Mouse (Mus musculus) forebrain, embryonic 15.5 days (tissue): ENCODE measurements at regions not wholly inside any gene's neighbourhood (a gene's known extent, or its start where the extent isn't known, plus 50 kb on each side); places are given as distances from the start of the nearest gene placed in this dataset.

Experiments used
- ATAC-seq: fragments of 200-750 bp; cut with Nextera tagmentation; replicated peaks from 2 replicates; pipeline ENCODE4 v1.8.0; 2017; ENCODE audit warnings: mild to moderate bottlenecking, moderate TSS enrichment, moderate library complexity
- H3K27ac ChIP-seq: fragments of 300-500 bp; sonication (generic); replicated peaks from 2 replicates; pipeline ENCODE4 v1.5.1; 2015; ENCODE audit warnings: mild to moderate bottlenecking, inconsistent platforms
- H3K27me3 ChIP-seq: fragments of 300-500 bp; sonication (generic); 2 replicates; pipeline ENCODE4 v1.6.1; 2015; ENCODE audit warnings: inconsistent platforms
- H3K36me3 ChIP-seq: fragments of 300-500 bp; sonication (generic); 2 replicates; pipeline ENCODE4 v1.6.1; 2015; ENCODE audit warnings: mild to moderate bottlenecking, inconsistent platforms
- H3K4me1 ChIP-seq: fragments of 300-500 bp; sonication (generic); 2 replicates; pipeline ENCODE4 v1.6.1; 2015; ENCODE audit warnings: inconsistent platforms
- H3K4me2 ChIP-seq: fragments of 300-500 bp; sonication (generic); replicated peaks from 2 replicates; pipeline ENCODE4 v1.6.1; 2015; ENCODE audit warnings: mild to moderate bottlenecking, inconsistent platforms
- H3K4me3 ChIP-seq: fragments of 300-500 bp; sonication (generic); 2 replicates; pipeline ENCODE4 v1.5.1; 2015; ENCODE audit warnings: mild to moderate bottlenecking, inconsistent platforms
- H3K9ac ChIP-seq: fragments of 300-500 bp; sonication (generic); replicated peaks from 2 replicates; pipeline ENCODE4 v1.6.1; 2015; ENCODE audit warnings: mild to moderate bottlenecking, inconsistent platforms
- H3K9me3 ChIP-seq: fragments of 300-500 bp; sonication (generic); 2 replicates; pipeline ENCODE4 v1.6.1; 2016; ENCODE audit warnings: inconsistent platforms
- WGBS: fragments of 180-500 bp; shearing (Covaris S2); methylation state at CpG from one replicate; pipeline ENCODE4 v1.1.7; 2015; ENCODE audit warnings: mixed read lengths; 5-methylcytosine and 5-hydroxymethylcytosine counted together

DNA sequence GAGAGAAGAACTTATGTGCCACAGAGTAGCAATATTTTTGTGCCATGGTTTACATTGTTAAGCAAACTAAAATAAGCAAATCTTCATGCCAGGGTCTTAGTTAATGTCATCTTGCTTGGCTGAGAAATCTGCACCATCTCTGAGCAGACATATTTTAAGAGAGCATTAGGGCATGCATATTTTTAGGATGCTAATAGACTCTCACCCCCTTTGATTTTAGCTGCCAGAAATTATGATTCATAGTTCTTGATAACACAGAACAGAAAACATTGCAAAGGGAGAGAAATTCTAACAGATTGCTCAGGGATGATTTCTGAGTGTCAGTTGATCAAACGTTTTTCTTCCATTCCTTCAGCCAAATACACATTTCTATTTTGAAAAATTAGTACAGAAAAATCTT is 222.7 kb upstream of the Zeb2 start:
- no peak overlapping the region for H3K4me2 ChIP-seq
- H3K36me3 ChIP-seq, result no peaks in the 10 kb centered on the region
- no peaks in the 10 kb centered on the region for H3K9me3 ChIP-seq
- no peak overlapping the region for H3K27ac ChIP-seq
- WGBS, result 63% methylated on average over 1 of the region's 1 CpGs
- ATAC-seq, result no peak
- H3K4me3 ChIP-seq, result no peak overlapping the region
- H3K27me3 ChIP-seq, result no peaks in the 10 kb centered on the region
- H3K4me1 ChIP-seq, result no peaks in the 10 kb centered on the region
- no peak overlapping the region for H3K9ac ChIP-seq

DNA sequence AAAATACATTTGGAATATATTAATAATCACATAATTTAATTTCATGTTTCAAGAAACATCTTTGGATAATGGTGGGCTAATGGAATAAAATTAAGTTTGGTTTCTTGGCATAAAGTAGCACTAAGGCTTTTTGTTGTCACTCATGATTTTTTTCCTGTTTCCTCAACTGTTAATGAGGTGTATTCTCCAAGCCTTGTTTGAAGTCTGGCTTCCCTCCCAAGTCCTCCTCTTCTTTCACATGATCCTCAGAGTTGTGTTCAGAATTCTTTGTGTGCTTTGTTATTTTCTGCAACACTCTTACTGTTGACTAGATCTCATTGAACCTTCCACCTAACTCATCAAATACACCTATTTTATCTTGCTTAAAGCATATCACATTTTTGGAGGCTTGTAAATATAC is 221.6 kb upstream of the Zeb2 start:
- Histone ChIP-seq H3K36me3 (no peaks in the 10 kb centered on the region), H3K27ac (no peak overlapping the region), H3K9ac (no peak overlapping the region), H3K9me3 (no peaks in the 10 kb centered on the region), H3K4me3 (no peak overlapping the region), H3K27me3 (no peaks in the 10 kb centered on the region), H3K4me1 (no peaks in the 10 kb centered on the region), H3K4me2 (no peak overlapping the region)
- no peak for ATAC-seq

DNA sequence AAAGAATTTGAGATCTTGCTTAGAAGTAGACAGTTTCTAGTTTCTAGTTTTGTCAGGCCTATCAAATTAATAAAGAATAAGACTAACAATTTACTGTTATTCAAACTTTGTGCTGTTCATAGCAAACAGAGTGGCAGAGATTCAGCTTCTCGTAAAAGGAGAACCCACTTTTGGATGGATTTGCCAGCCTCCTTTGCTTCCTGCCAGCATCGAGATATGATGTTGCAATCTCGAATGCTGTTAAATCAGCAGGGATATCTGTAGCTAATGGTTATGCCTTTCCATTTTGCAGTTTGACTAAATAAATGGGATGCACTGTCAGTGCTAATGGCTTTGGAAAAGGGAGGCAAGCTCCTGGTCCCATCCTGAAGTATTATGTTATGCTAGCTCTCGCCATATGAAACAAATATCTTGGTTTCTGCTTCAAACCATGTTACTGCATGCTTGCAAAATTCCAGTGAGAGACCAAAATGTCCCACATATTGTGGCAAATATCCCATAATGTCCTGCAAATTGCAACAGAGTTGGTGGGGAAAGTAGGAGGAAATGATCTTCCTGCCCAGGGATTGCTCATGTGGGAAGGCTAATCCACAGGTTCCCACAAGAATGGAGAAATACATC is 199.9 kb upstream of the Zeb2 start:
- H3K27ac ChIP-seq, result no peak overlapping the region
- WGBS, result 82% methylated on average over 4 of the region's 4 CpGs
- no peaks in the 10 kb centered on the region for H3K27me3 ChIP-seq
- no peaks in the 10 kb centered on the region for H3K4me1 ChIP-seq
- no peak for ATAC-seq
- no peak overlapping the region for H3K4me2 ChIP-seq
- H3K4me3 ChIP-seq, result no peak overlapping the region
- H3K36me3 ChIP-seq, result no peaks in the 10 kb centered on the region
- no peak overlapping the region for H3K9ac ChIP-seq
- H3K9me3 ChIP-seq, result no peaks in the 10 kb centered on the region

DNA sequence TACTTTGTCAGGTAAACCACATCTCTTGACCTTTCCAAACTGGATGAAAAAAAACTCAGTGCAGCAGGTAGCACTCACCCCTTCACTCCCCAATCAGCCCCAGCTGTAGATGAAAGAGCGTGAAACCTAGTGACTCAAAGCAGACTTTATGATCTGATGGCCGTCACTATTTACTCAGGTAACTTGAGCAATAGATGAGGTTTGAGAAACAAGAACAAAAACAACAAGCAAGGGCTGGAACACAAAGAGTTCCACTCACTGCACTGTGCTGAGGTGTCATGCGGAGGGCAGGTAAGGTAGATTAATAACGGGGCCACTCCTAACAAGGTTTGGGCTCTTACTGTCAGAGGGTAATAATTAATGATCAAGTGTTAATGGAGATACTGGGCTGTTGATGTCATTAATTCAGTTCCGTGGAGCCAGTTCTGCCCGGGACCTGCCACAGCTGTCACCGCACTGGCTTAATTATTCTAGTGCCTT is 170.4 kb upstream of the Zeb2 start:
- H3K9me3 ChIP-seq, result no peaks in the 10 kb centered on the region
- no peak overlapping the region for H3K27ac ChIP-seq
- no peaks in the 10 kb centered on the region for H3K36me3 ChIP-seq
- no peak overlapping the region for H3K4me3 ChIP-seq
- no peak for ATAC-seq
- H3K4me2 ChIP-seq, result no peak overlapping the region
- WGBS, result 43% methylated on average over 7 of the region's 7 CpGs
- no peak overlapping the region for H3K9ac ChIP-seq
- H3K27me3 ChIP-seq, result no peaks in the 10 kb centered on the region
- no peaks in the 10 kb centered on the region for H3K4me1 ChIP-seq

DNA sequence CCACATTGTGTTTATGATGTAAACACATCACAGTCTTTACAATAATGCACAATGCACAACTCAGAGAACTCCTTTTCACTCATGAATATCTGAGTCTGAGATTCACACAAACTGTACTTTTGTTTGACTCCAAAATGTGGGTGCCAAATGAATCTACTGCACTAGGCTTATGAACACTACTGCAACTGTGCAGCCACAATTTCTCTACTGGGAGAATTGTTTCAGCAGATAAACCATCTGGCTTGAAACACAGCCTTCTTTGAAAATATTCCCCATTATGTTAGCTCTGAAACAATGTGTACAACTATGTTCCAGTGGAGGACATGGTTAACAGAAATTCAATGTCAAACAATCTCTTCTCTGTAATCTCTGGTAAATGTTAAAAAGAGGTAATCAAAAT is 166.6 kb upstream of the Zeb2 start:
- Histone ChIP-seq H3K4me3 (no peak overlapping the region), H3K9me3 (no peaks in the 10 kb centered on the region), H3K27ac (no peak overlapping the region), H3K27me3 (no peaks in the 10 kb centered on the region), H3K9ac (no peak overlapping the region), H3K4me2 (no peak overlapping the region), H3K36me3 (no peaks in the 10 kb centered on the region), H3K4me1 (no peaks in the 10 kb centered on the region)
- no peak for ATAC-seq

DNA sequence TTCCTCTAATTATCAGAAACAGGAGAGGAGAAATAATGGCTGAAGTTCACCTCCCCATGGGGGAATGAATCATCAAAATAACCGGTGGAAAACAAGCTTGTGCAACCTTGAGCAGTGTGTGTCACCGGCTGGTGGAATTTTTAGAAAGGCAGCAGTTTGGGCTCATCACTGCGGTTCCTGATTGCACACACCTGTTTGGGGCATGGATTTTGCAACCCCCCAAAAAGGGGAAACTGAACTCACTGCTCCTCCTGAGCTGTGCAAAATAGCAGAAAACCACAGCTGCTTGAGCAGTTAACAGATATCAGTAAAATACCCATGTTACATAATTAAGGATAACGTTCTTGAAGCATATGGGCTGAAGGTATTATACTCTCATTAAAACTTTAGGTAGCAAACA is 162.3 kb upstream of the Zeb2 start:
- Histone ChIP-seq H3K4me2 (no peak overlapping the region), H3K27ac (no peak overlapping the region), H3K36me3 (no peaks in the 10 kb centered on the region), H3K9ac (no peak overlapping the region), H3K9me3 (no peaks in the 10 kb centered on the region), H3K4me1 (no peaks in the 10 kb centered on the region), H3K4me3 (no peak overlapping the region), H3K27me3 (no peaks in the 10 kb centered on the region)
- ATAC-seq, result no peak
- 81% methylated on average over 4 of the region's 4 CpGs for WGBS

DNA sequence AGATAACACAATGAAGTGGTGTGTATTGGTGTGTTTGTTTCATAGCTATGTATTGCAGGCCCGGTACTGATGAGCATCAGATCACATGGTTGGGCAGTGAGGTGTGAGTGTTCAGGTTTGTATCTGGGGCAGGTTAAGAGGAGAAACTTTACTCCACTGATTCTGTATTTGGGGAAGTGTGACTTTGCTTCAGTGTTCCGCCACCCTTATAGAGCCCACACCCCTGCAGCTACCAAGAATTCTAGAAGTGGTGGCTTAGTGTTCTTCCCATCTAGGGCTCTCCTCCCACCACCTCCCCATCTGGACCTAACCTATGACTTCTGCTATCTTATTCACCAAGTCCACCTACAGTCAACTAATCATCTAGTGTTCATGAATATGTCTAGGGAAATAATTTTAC is 160.4 kb upstream of the Zeb2 start:
- Histone ChIP-seq H3K9ac (no peak overlapping the region), H3K4me2 (no peak overlapping the region), H3K4me1 (no peaks in the 10 kb centered on the region), H3K36me3 (no peaks in the 10 kb centered on the region), H3K27ac (no peak overlapping the region), H3K9me3 (no peaks in the 10 kb centered on the region), H3K27me3 (no peaks in the 10 kb centered on the region), H3K4me3 (no peak overlapping the region)
- ATAC-seq, result no peak
- 97% methylated on average over 2 of the region's 2 CpGs for WGBS

DNA sequence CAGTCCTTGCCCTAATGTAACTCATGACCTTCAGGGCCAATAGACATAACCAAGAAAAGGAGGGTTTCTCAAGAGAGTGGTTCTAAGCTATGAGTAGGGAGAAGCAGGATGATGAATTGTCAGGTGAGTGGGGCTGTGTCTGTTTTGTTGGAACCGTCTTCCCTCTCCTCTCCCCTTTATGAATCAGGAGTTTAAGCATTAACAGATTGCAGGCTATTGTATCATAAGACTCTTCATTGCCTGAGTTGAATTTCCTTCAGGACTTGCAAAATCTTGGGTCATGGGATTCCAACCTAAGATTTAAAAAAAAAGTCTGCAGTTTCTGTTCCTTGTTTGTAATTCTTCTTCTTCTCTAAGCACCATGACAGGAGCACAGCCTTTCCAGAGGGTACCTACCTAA is 159.5 kb upstream of the Zeb2 start:
- H3K9ac ChIP-seq, result no peak overlapping the region
- no peak overlapping the region for H3K4me3 ChIP-seq
- H3K36me3 ChIP-seq, result no peaks in the 10 kb centered on the region
- no peak for ATAC-seq
- H3K4me1 ChIP-seq, result no peaks in the 10 kb centered on the region
- H3K9me3 ChIP-seq, result no peaks in the 10 kb centered on the region
- 100% methylated on average over 1 of the region's 1 CpGs for WGBS
- H3K27me3 ChIP-seq, result no peaks in the 10 kb centered on the region
- H3K4me2 ChIP-seq, result no peak overlapping the region
- no peak overlapping the region for H3K27ac ChIP-seq

DNA sequence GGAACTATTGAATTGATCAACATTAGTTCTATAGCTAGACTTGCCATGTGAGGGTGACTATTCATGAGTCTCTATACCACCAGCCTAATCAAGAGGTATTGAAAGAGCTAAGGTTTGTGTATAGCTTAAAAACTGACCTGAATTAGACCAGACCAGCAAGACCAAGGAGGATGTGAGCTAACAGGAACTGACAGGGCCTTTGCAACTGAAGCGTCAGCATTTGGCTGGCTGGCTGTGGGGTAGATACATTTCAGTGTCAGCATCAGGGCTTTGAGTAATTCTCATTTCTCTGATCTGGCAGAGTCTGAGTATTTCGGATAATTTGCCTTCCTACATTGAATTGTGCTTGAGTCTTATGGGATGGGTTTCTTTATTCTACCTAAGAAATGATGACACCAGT is 152.8 kb upstream of the Zeb2 start:
- no peak overlapping the region for H3K4me2 ChIP-seq
- H3K9ac ChIP-seq, result no peak overlapping the region
- no peak overlapping the region for H3K4me3 ChIP-seq
- H3K27ac ChIP-seq, result no peak overlapping the region
- H3K27me3 ChIP-seq, result no peaks in the 10 kb centered on the region
- no peaks in the 10 kb centered on the region for H3K36me3 ChIP-seq
- no peak for ATAC-seq
- no peaks in the 10 kb centered on the region for H3K4me1 ChIP-seq
- 90% methylated on average over 2 of the region's 2 CpGs for WGBS
- no peaks in the 10 kb centered on the region for H3K9me3 ChIP-seq

DNA sequence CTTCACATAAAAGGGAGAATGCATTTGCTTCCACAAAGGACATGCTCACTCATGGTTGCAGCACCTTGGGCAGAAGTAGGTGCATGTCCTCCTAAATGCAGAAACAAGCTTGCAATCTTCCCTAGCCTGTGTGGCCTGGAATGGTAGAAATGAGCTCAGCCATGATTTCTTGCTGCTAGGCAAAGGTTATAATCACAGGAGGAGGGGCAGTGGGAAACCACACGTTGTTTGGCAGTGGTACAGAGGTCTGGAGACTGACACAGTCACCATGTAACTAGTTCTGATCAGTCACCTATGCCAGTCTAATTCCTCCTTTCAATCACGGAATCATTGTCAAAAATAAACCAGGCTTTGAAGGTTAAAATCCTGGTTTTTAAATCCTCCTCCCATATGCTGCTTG is 148.6 kb upstream of the Zeb2 start:
- no peak overlapping the region for H3K27ac ChIP-seq
- no peaks in the 10 kb centered on the region for H3K36me3 ChIP-seq
- no peaks in the 10 kb centered on the region for H3K9me3 ChIP-seq
- no peaks in the 10 kb centered on the region for H3K27me3 ChIP-seq
- 46% methylated on average over 2 of the region's 2 CpGs for WGBS
- no peak overlapping the region for H3K4me3 ChIP-seq
- no peak overlapping the region for H3K4me2 ChIP-seq
- no peak overlapping the region for H3K9ac ChIP-seq
- no peaks in the 10 kb centered on the region for H3K4me1 ChIP-seq
- no peak for ATAC-seq

DNA sequence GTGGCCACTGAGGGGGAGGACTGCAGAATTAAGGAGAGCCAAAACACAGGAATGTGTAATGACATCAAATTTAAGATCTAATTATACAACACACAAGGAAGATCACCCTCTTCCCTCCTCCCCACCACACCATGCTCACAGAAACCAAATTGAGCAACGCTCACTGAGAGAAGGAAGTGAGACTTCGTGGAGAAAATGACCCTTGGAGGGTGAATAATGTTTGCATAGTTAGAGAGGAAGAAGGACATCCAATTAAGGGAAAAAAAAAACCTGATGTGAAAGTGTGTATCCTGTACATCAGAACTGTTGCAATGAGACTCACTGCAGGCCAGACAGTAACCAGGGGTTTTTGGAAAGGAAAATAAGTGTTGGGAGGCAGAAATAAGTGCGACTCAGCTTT is 144.8 kb upstream of the Zeb2 start:
- ATAC-seq, result no peak
- H3K4me3 ChIP-seq, result no peak overlapping the region
- no peaks in the 10 kb centered on the region for H3K27me3 ChIP-seq
- no peaks in the 10 kb centered on the region for H3K9me3 ChIP-seq
- no peak overlapping the region for H3K9ac ChIP-seq
- 74% methylated on average over 3 of the region's 3 CpGs for WGBS
- H3K4me1 ChIP-seq, result no peaks in the 10 kb centered on the region
- H3K4me2 ChIP-seq, result no peak overlapping the region
- H3K36me3 ChIP-seq, result no peaks in the 10 kb centered on the region
- no peak overlapping the region for H3K27ac ChIP-seq

DNA sequence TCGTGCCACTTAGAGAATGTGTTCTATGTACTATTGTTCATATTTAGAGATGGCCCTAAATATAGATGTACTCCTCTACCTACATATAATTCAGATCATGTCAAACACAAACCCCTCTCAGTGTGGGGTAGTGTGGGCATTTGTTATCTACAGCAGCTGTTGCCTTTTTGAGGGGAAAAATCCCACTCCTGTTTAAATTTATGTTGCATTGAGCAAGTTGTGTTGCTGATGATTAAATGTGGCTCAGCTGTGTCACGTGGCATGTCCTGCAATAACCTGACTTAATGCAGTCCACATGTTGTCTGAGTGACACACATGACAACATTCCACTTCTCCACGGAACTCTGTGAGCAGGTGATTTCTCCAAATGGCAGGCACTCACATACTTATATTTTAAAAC is 141.7 kb upstream of the Zeb2 start:
- 80% methylated on average over 3 of the region's 3 CpGs for WGBS
- Histone ChIP-seq H3K27ac (no peak overlapping the region), H3K36me3 (no peaks in the 10 kb centered on the region)

DNA sequence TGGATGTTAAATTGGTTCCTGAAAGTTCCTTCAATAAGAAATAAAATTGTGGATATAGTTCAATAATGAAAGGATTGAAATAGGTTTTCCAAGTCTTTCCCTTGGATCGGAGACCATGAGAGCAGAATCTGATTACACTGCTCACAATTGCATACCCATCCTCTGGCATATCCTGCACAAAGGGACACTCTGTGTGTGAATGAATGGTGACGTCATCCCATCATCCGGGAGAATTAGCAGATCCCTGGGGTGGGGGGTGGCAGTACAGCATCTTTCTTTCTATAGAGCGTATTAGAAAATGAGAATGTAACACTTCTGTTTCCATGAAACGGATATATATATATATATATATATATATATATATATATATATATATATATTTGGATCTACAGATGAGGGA is 139.2 kb upstream of the Zeb2 start:
- Histone ChIP-seq H3K36me3 (no peaks in the 10 kb centered on the region), H3K4me1 (no peaks in the 10 kb centered on the region), H3K4me2 (no peak overlapping the region), H3K9ac (no peak overlapping the region), H3K27me3 (no peaks in the 10 kb centered on the region), H3K4me3 (no peak overlapping the region), H3K9me3 (no peaks in the 10 kb centered on the region), H3K27ac (no peak overlapping the region)
- WGBS, result 60% methylated on average over 5 of the region's 5 CpGs
- no peak for ATAC-seq

More for the DNA sequence above, 141.7 kb upstream of the Zeb2 start:
- H3K4me2 ChIP-seq, result no peak overlapping the region
- H3K4me1 ChIP-seq, result no peaks in the 10 kb centered on the region
- H3K9me3 ChIP-seq, result no peaks in the 10 kb centered on the region
- no peak overlapping the region for H3K4me3 ChIP-seq
- no peak for ATAC-seq
- no peaks in the 10 kb centered on the region for H3K27me3 ChIP-seq
- H3K9ac ChIP-seq, result no peak overlapping the region
